Mouse (Mus musculus): ENCODE results near the gene Fgf18.

The Fgf18 gene

GRCm38 (mm10) chr11:33150364-33150763, 3.2 kb upstream of the Fgf18 start:
- DNase-seq (ENCODE audit: low spot score): no peak

- no peak for DNase-seq (ENCODE audit: low spot score)
Measured at GRCm38 (mm10) chr11:33149453-33149852, 2.3 kb upstream of the Fgf18 start.

GRCm38 (mm10) chr11:33149088-33149436, 1.9 kb upstream of the Fgf18 start:
- no peak for DNase-seq (ENCODE audit: low spot score)

GRCm38 (mm10) chr11:33148338-33149087, 1.3 kb upstream of the Fgf18 start:
- peak; percentile 48 for DNase-seq (ENCODE audit: low spot score)

- DNase-seq (ENCODE audit: low spot score): no peak
Measured at GRCm38 (mm10) chr11:33147572-33148337, 555 bp upstream of the Fgf18 start.

- no peak for DNase-seq (ENCODE audit: low spot score)
Measured at GRCm38 (mm10) chr11:33146651-33147131, 509 bp downstream of the Fgf18 start.

GRCm38 (mm10) chr11:33146143-33146497, 1.1 kb downstream of the Fgf18 start:
- no peak for DNase-seq (ENCODE audit: low spot score)

- DNase-seq (ENCODE audit: low spot score): no peak
Measured at GRCm38 (mm10) chr11:33145201-33146142, 1.7 kb downstream of the Fgf18 start.

- no peak for DNase-seq (ENCODE audit: low spot score)
Measured at GRCm38 (mm10) chr11:33143906-33144305, 3.3 kb downstream of the Fgf18 start.

GRCm38 (mm10) chr11:33142801-33143200, 4.4 kb downstream of the Fgf18 start:
- DNase-seq (ENCODE audit: low spot score): no peak

- DNase-seq (ENCODE audit: low spot score): no peak
Measured at GRCm38 (mm10) chr11:33140111-33140460, 7.1 kb downstream of the Fgf18 start.

- DNase-seq (ENCODE audit: low spot score): no peak
Measured at GRCm38 (mm10) chr11:33139458-33140110, 7.6 kb downstream of the Fgf18 start.

- DNase-seq (ENCODE audit: low spot score): no peak
Measured at GRCm38 (mm10) chr11:33138686-33139085, 8.5 kb downstream of the Fgf18 start.

- DNase-seq (ENCODE audit: low spot score): no peak
Measured at GRCm38 (mm10) chr11:33134391-33134986, 12.7 kb downstream of the Fgf18 start.

- no peak for DNase-seq (ENCODE audit: low spot score)
Measured at GRCm38 (mm10) chr11:33132619-33133338, 14.4 kb downstream of the Fgf18 start.

- no peak for DNase-seq (ENCODE audit: low spot score)
Measured at GRCm38 (mm10) chr11:33127058-33127457, 20.1 kb downstream of the Fgf18 start.

GRCm38 (mm10) chr11:33122575-33123268, 24.5 kb downstream of the Fgf18 start:
- no peak for DNase-seq (ENCODE audit: low spot score)

- no peak for DNase-seq (ENCODE audit: low spot score)
Measured at GRCm38 (mm10) chr11:33119556-33119955, 27.6 kb downstream of the Fgf18 start.

- no peak for DNase-seq (ENCODE audit: low spot score)
Measured at GRCm38 (mm10) chr11:33119116-33119515, 28.1 kb downstream of the Fgf18 start.

- no peak for DNase-seq (ENCODE audit: low spot score)
Measured at GRCm38 (mm10) chr11:33118480-33118879, 28.7 kb downstream of the Fgf18 start.

Measured in c-Kit-positive CD71-positive TER-119-positive erythroid progenitor cells, embryonic 14.5 days (primary cell).